Mouse (Mus musculus) layer of hippocampus, adult 11-12 months (tissue): ENCODE data around the gene Pou4f1.

Source experiments
- DNase-seq: peaks from one replicate; pipeline ENCODE4 v3.0.0; 2022; ENCODE audit warnings: low spot score

Gene Pou4f1

DNA sequence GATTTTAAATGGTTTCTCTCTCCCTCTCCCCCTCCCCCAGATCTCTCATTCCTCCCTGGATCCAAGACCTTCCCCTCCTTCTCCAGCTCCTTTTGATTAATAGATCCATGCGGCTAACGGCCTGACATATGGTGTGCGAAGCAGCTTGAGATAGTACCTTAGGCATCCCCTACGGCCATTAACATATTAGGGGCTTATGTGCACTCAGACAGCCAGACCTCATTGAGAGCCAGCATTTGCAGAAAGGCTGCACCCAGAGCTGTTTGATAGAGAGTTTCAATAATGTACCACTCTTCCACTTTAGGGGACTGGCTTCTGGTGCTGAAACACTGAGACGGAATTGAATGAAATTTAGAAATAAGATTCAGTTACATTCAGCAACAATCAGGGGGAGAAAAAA is 10.8 kb downstream of the Pou4f1 start:
- no peak for DNase-seq

DNA sequence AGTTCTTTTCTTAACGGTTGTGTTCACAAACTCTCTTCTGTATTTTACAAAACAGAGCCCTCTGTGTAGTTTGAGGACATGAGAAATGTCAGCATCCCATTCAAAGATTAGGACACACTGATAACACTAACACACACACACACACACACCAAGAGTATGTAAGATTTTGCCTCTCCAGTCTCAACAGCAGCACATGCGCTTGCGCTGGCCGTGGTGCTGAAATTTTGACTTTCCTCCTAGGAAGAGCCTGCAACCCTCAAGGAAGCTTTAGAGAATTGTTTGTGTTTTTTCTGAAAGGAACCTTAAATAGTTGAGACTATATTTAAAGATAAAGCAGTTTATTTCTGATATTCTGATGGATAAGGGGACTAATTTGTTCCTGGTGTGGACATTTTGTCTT is 14.0 kb downstream of the Pou4f1 start:
- no peak for DNase-seq

DNA sequence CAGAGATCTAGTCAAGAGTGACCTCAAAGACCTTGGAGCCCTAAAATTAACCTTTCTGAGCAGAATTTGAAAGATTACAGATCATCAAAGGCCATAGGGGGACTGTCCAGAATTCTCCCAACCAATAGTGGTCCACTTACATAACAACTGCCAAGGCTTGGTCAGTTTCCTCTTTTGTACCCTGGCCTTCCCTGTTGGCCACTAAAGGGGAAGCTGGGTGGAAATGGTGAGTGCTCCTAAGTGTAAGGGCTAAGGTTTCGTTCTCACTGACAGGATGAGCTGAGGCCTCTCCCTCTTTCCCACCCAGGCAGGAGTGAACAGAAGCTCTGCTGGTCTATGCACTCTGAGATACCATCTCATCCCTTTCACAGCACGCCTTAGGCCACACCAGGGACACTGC is 33.5 kb downstream of the Pou4f1 start:
- no peak for DNase-seq

DNA sequence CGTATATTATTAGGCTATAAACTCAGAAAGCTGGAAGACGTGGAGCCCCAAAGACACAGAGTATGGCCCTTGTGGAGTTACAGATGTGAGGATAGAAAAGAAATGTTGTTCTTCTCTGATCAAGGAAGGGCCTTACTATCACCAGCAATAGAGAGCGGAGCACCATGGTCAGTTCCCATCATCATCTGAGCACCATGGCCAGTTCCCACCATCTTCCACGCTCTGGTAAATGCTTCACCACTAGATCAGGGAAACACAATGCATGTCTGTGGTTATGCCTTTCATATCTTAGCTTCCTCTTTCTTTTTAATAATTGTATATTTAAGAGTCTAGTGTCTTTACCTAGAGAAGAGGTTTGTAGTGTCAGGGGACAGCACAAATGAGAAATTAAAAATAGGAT is 37.0 kb downstream of the Pou4f1 start:
- DNase-seq: no peak

DNA sequence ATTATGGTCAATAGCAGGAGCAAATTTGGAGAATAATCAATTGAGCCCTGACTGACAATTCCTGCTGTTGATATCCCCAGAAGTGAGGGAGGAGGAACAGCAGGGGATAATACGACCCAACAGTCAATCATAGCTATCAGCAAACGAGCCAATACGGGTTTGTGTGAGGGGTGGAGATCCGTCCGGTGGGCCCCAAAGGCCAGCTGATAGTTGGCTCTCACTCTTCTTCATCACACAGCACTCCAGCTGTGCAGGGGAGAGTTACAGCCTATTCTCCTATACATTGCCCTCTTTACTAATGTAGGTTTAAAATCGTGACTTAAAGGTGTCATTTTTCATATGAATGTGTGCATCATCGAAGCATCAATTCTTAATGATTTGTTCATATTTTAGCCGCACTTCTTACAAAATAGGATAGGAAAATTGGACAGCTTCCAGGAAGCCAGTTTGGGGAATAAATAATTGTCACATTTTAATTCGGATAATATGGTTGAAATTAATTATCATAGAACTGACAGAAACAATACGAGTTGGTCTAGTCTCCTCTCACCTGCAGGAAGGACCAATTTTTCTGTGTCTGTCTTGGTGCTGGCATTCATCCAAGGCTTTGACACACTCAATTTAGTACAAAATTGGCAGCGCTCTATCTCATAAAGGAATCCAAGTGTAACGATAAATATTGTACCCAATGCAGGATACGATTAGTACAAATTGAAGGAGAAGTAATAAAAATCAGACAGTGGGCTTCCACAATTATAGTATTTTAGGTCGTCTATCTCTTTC is 43.9 kb downstream of the Pou4f1 start:
- DNase-seq: no peak
